Mouse (Mus musculus) lung, postnatal 0 days (tissue): ENCODE data around the gene Plekhh2. TPM values are rescaled to one million over a fixed set of nuclear protein-coding genes. Genes with fewer than 3 reads are reported as not detected.
"Not testable (repeated sequence)": the region's sequence is repeated elsewhere in the genome, so short reads cannot be mapped to it uniquely, and the experiment has no call there.

Source experiments
- ATAC-seq: fragments of 200-750 bp; cut with Nextera tagmentation; 2 replicates; pipeline ENCODE4 v1.8.0; 2017; ENCODE audit warnings: moderate library complexity
- DNase-seq: peaks from one replicate; pipeline ENCODE4 v3.0.0-alpha.2; 2016; ENCODE audit warnings: low spot score
- H3K27ac ChIP-seq: fragments of 300-500 bp; sonication (generic); 2 replicates; pipeline ENCODE4 v1.5.1; 2014; ENCODE audit warnings: antibody characterized with exemption, mild to moderate bottlenecking, low read length, mixed read lengths
- H3K27me3 ChIP-seq: fragments of 300-500 bp; sonication (generic); replicated peaks from 2 replicates; pipeline ENCODE4 v1.6.1; 2014; ENCODE audit warnings: low read length, mixed read lengths; ENCODE audit not compliant: insufficient read depth
- H3K36me3 ChIP-seq: fragments of 300-500 bp; sonication (generic); 2 replicates; pipeline ENCODE4 v1.6.1; 2014; ENCODE audit warnings: low read length, mixed read lengths; ENCODE audit not compliant: insufficient read depth
- H3K4me1 ChIP-seq: fragments of 300-500 bp; sonication (generic); 2 replicates; pipeline ENCODE4 v1.6.1; 2014; ENCODE audit warnings: antibody characterized with exemption, low read depth, low read length, mixed read lengths; ENCODE audit not compliant: insufficient read depth
- H3K4me2 ChIP-seq: fragments of 300-500 bp; sonication (generic); replicated peaks from 2 replicates; pipeline ENCODE4 v1.6.1; 2014; ENCODE audit warnings: low read depth, mild to moderate bottlenecking, low read length, moderate library complexity, mixed read lengths
- H3K4me3 ChIP-seq: fragments of 300-500 bp; sonication (generic); 2 replicates; pipeline ENCODE4 v1.5.1; 2014; ENCODE audit warnings: low read depth, low read length
- H3K9ac ChIP-seq: fragments of 300-500 bp; sonication (generic); replicated peaks from 2 replicates; pipeline ENCODE4 v1.6.1; 2014; ENCODE audit warnings: low read depth, mild to moderate bottlenecking
- H3K9me3 ChIP-seq: fragments of 300-500 bp; sonication (generic); 2 replicates; pipeline ENCODE4 v1.6.1; 2016; ENCODE audit warnings: low read length, mixed read lengths
- CTCF ChIP-seq: IDR thresholded peaks from 2 replicates; pipeline ENCODE4 v1.5.1; 2016; ENCODE audit warnings: antibody characterized with exemption, mild to moderate bottlenecking
- EP300 ChIP-seq: IDR thresholded peaks from 2 replicates; pipeline ENCODE4 v1.6.1; 2016; ENCODE audit warnings: antibody characterized with exemption, mild to moderate bottlenecking, control low read depth
- WGBS: fragments of 180-500 bp; shearing (Covaris S2); extraction: QIAGEN DNeasy Blood & Tissue Kit; methylation state at CpG from one replicate; pipeline ENCODE4 v1.1.7; 2014; 5-methylcytosine and 5-hydroxymethylcytosine counted together
- polyA plus RNA-seq: library from polyadenylated mRNA; unstranded; fragments of >200 nt; fragmentation: Nextera tagmentation; extraction: Ambion mirVana; gene quantifications from 2 replicates; pipeline ENCODE4 v1.2.1, GENCODE M21; 2015

Gene Plekhh2
- polyA plus RNA-seq, 1 experiment from 2014 or later, result 5.1 TPM

DNA sequence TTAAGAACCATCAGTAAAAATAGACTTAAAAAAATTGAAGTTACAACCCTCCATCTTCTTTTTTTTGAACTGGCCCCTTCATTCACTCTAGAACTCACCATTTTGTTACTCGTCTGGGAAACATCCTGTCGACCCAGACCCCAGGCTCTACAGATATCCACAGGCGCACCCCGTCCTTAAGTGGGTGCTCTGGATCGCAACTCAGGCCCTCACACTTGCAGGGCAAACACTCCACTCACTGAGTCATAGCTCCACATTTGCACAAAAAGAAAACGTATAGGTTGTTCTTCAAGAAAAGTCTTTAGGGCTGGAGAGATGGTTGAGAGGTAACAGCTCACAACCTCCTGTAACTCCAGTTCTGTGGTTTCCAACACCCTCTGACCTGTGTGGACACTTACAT lies 25.6 kb downstream of the Plekhh2 start:
- ATAC-seq (peak; percentile 87), DNase-seq (peak; percentile 60)
- H3K9ac ChIP-seq, result no peak overlapping the region
- peak overlapping the region; percentile 38 for H3K27ac ChIP-seq
- no peaks in the 10 kb centered on the region for H3K9me3 ChIP-seq
- no peaks in the 10 kb centered on the region for H3K36me3 ChIP-seq
- H3K27me3 ChIP-seq, result no peaks in the 10 kb centered on the region
- peaks cover 4% of the 10 kb centered on the region; the same call in 1 of the 2 replicates for H3K4me1 ChIP-seq
- WGBS, result 65% methylated on average over 6 of the region's 6 CpGs
- TF ChIP-seq EP300, result peak; percentile 75
- no peak for TF ChIP-seq CTCF
- no peak overlapping the region for H3K4me3 ChIP-seq
- H3K4me2 ChIP-seq, result no peak overlapping the region

DNA sequence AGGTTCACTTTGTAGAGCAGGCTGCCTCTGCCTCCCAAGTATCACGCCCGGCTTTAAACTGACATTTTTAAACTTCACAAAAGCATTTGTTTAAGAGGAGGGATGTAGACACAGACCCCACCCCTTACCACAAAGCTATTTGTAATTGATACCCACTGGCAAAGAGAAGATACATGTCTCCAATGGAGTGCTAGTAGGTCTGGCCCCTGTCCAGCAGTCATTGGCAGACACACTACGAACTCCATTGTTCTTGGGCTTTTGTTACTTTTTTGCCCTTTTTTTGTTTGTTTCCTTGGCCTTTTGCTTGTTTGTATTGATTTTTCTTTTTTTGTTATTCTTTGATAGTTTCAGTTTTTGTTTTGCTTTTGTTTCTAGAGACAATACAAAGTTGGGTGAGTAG lies 26.3 kb downstream of the Plekhh2 start:
- TF ChIP-seq EP300 (no peak), CTCF (no peak)
- Histone ChIP-seq H3K27me3 (no peaks in the 10 kb centered on the region), H3K4me2 (no peak overlapping the region), H3K9ac (no peak overlapping the region), H3K9me3 (no peaks in the 10 kb centered on the region), H3K4me3 (no peak overlapping the region), H3K27ac (no peak overlapping the region), H3K4me1 (peaks cover 4% of the 10 kb centered on the region; the same call in 1 of the 2 replicates), H3K36me3 (no peaks in the 10 kb centered on the region)
- ATAC-seq (no peak), DNase-seq (no peak)
- WGBS, result 60% methylated on average over 3 of the region's 3 CpGs

DNA sequence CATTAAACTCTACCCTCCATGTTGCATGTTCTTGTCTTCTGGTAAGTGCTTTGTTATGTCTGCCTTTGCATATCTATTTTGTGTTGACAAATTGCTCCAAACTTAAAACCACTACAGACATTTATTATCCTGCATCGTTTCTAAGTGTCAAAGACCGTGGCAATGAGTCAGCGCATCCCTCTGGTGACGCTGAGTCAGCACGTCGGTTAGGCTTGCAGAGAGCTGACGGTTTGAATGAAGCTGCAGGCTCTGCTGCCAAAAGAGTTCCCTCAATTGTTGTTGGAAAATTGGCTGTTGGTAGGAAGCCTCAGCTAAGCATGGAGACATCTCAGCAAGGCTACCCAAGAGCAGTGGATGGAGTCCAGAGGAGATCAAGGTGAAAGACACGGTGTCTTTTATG lies 28.9 kb downstream of the Plekhh2 start:
- Histone ChIP-seq H3K27me3 (no peaks in the 10 kb centered on the region), H3K9ac (no peak overlapping the region), H3K4me1 (no peaks in the 10 kb centered on the region; the same call in 1 of the 2 replicates), H3K4me3 (no peak overlapping the region), H3K36me3 (no peaks in the 10 kb centered on the region), H3K4me2 (no peak overlapping the region), H3K9me3 (no peaks in the 10 kb centered on the region), H3K27ac (no peak overlapping the region)
- ATAC-seq (no peak), DNase-seq (no peak)
- TF ChIP-seq EP300 (no peak), CTCF (no peak)
- 69% methylated on average over 8 of the region's 8 CpGs for WGBS

DNA sequence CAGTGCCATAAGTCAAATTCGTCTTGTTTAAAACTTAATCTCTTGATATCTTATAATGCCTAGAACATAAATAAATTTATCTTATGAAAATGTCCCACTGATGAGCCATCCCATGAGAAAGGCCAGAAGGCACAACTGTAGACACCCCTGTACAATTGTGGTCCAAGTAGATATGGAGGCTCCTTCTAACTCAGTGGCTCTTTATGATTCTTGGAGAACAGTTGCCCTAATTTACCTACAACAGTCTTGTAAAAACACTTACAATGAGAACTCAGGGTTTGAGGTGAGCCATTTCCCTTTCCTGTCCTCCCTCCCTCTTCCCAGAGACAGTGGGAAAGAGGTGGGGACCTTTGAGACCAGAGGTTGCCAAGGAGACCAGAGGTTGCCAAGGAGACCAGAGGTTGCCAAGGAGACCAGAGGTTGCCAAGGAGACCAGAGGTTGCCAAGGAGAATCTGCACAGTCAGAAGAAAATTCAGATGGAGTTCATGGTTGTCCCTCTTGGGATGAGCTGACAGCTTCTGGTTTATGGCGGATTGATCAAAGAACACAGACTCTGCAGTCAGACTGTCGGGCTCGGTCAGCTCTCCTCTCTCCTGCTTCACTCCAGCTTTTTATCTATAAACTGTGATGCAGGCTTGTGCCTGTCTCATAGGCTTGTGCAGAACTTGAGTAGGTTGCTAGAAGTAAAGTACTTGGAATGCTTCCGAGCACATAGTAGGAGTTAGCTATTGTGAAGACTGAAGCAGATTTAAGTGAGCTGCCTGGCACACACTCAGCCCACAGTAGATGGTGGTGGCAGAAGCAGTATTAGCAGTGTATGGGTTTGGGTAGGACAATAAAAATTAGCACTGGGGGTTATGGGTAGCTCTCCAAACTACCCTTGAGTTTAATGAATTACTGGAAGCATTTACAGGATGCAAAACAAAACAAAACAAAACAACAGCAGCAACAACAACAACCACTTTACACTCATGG lies 39.5 kb downstream of the Plekhh2 start:
- H3K4me3 ChIP-seq, result no peak overlapping the region
- H3K4me1 ChIP-seq, result no peaks in the 10 kb centered on the region
- H3K9ac ChIP-seq, result no peak overlapping the region
- no peak for TF ChIP-seq CTCF
- TF ChIP-seq EP300, result no peak
- ATAC-seq (no peak), DNase-seq (no peak)
- H3K27ac ChIP-seq, result no peak overlapping the region
- H3K4me2 ChIP-seq, result no peak overlapping the region
- H3K9me3 ChIP-seq, result no peaks in the 10 kb centered on the region
- no peaks in the 10 kb centered on the region for H3K36me3 ChIP-seq
- H3K27me3 ChIP-seq, result no peaks in the 10 kb centered on the region
- 81% methylated on average over 5 of the region's 5 CpGs for WGBS

DNA sequence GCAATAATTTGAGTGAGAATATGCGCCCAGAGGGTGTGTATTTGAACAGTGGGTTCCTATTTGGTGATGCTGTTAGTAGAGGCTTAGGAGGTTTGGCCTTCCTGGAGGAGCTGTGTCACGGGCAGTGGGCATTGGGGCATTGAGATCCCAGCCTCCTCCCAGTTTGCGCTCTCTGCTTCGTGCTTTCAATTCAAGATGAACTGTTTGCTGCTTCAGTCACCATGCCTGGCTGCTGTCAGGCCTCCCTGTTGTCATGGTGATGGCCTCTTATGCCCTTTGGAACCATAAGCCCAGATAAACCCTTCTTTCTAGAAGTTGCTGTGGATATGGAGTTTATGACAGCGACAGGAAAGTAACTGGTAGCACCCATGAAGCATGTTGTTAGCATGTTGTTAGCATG lies 40.5 kb downstream of the Plekhh2 start:
- no peak overlapping the region for H3K9ac ChIP-seq
- 75% methylated on average over 5 of the region's 5 CpGs for WGBS
- H3K36me3 ChIP-seq, result no peaks in the 10 kb centered on the region
- no peaks in the 10 kb centered on the region for H3K27me3 ChIP-seq
- ATAC-seq (no peak), DNase-seq (no peak)
- H3K9me3 ChIP-seq, result no peaks in the 10 kb centered on the region
- H3K4me3 ChIP-seq, result no peak overlapping the region
- no peak overlapping the region for H3K4me2 ChIP-seq
- TF ChIP-seq CTCF, result no peak
- no peak for TF ChIP-seq EP300
- no peaks in the 10 kb centered on the region for H3K4me1 ChIP-seq
- H3K27ac ChIP-seq, result no peak overlapping the region

DNA sequence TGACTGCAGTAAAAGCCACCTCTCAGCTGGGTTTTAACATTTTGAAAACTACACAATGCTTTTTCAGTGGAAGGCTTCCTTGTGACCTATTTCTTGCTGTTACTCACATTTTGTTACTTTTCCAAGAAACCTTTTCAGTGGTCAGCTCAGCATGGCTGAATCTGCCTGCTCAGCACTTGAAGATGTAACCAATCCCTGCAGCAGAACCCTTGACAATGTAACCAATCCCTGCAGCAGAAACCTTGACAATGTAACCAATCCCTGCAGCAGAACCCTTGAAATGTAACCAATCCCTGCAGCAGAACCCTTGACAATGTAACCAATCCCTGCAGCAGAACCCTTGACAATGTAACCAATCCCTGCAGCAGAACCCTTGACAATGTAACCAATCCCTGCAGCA lies 52.6 kb downstream of the Plekhh2 start:
- H3K4me3 ChIP-seq, DNase-seq, H3K27me3 ChIP-seq, H3K4me1 ChIP-seq, H3K9ac ChIP-seq, ATAC-seq, H3K27ac ChIP-seq, H3K9me3 ChIP-seq, H3K4me2 ChIP-seq: not testable (repeated sequence)
- H3K36me3 ChIP-seq, result peaks cover 19% of the 10 kb centered on the region; the same call in 1 of the 2 replicates
